Mouse (Mus musculus) hindbrain, embryonic 14.5 days (tissue): ENCODE results near the gene Gata3. TPM values are rescaled to one million over a fixed set of nuclear protein-coding genes. Genes with fewer than 3 reads are reported as not detected.

ENCODE experiments used
- ATAC-seq: fragments of 200-750 bp; cut with Nextera tagmentation; 2 replicates; pipeline ENCODE4 v1.8.0; 2017; ENCODE audit warnings: moderate number of reproducible peaks, mild to moderate bottlenecking, moderate TSS enrichment, moderate library complexity; ENCODE audit not compliant: low FRiP score
- DNase-seq: peaks from one replicate; pipeline ENCODE4 v3.0.0-alpha.2; 2015; ENCODE audit warnings: low spot score
- H3K27ac ChIP-seq: fragments of 300-500 bp; sonication (generic); 2 replicates; pipeline ENCODE4 v1.5.1; 2014; ENCODE audit warnings: mild to moderate bottlenecking, moderate library complexity
- H3K27me3 ChIP-seq: fragments of 300-500 bp; sonication (generic); 2 replicates; pipeline ENCODE4 v1.6.1; 2014; ENCODE audit warnings: mild to moderate bottlenecking, low read length, mixed read lengths; ENCODE audit not compliant: control insufficient read depth, insufficient read depth
- H3K36me3 ChIP-seq: fragments of 300-500 bp; sonication (generic); replicated peaks from 2 replicates; pipeline ENCODE4 v1.6.1; 2014; ENCODE audit not compliant: control insufficient read depth, insufficient read depth
- H3K4me1 ChIP-seq: fragments of 300-500 bp; sonication (generic); replicated peaks from 2 replicates; pipeline ENCODE4 v1.6.1; 2014; ENCODE audit warnings: antibody characterized with exemption, low read length, mixed read lengths; ENCODE audit not compliant: control insufficient read depth, insufficient read depth
- H3K4me2 ChIP-seq: fragments of 300-500 bp; sonication (generic); replicated peaks from 2 replicates; pipeline ENCODE4 v1.6.1; 2014; ENCODE audit warnings: mild to moderate bottlenecking, moderate library complexity
- H3K4me3 ChIP-seq: fragments of 300-500 bp; sonication (generic); replicated peaks from 2 replicates; pipeline ENCODE4 v1.5.1; 2014; ENCODE audit warnings: mild to moderate bottlenecking, low read length
- H3K9ac ChIP-seq: fragments of 300-500 bp; sonication (generic); 2 replicates; pipeline ENCODE4 v1.6.1; 2014
- H3K9me3 ChIP-seq: fragments of 300-500 bp; sonication (generic); 2 replicates; pipeline ENCODE4 v1.6.1; 2016; ENCODE audit warnings: low read length; ENCODE audit not compliant: control insufficient read depth
- WGBS: fragments of 180-500 bp; shearing (Covaris S2); extraction: QIAGEN DNeasy Blood & Tissue Kit; methylation state at CpG from one replicate; pipeline ENCODE4 v1.1.7; 2014; 5-methylcytosine and 5-hydroxymethylcytosine counted together
- polyA plus RNA-seq: library from polyadenylated mRNA; unstranded; fragments of >200 nt; fragmentation: Nextera tagmentation; extraction: Ambion mirVana; gene quantifications from 2 replicates; pipeline ENCODE4 v1.2.1, GENCODE M21; 2014

Gata3 gene
- polyA plus RNA-seq, 1 experiment from 2014 or later: 28.2 TPM

GRCm38 (mm10) chr2:9887636-9888035 lies 2.2 kb downstream of the Gata3 start:
- Histone ChIP-seq H3K27me3 (peaks cover 93% of the 10 kb centered on the region), H3K27ac (peak overlapping the region; percentile 78; the same call in 1 of the 2 replicates), H3K9ac (peak overlapping the region; percentile 10; the same call in 1 of the 2 replicates), H3K4me2 (peak overlapping the region; percentile 19; the same call in 1 of the 2 replicates), H3K36me3 (no peaks in the 10 kb centered on the region), H3K4me1 (no peaks in the 10 kb centered on the region; the same call in 1 of the 2 replicates), H3K9me3 (no peaks in the 10 kb centered on the region), H3K4me3 (peak overlapping the region; percentile 29)
- WGBS: under 1% methylated on average over 7 of the region's 7 CpGs
- ATAC-seq (no peak), DNase-seq (no peak)

DNA sequence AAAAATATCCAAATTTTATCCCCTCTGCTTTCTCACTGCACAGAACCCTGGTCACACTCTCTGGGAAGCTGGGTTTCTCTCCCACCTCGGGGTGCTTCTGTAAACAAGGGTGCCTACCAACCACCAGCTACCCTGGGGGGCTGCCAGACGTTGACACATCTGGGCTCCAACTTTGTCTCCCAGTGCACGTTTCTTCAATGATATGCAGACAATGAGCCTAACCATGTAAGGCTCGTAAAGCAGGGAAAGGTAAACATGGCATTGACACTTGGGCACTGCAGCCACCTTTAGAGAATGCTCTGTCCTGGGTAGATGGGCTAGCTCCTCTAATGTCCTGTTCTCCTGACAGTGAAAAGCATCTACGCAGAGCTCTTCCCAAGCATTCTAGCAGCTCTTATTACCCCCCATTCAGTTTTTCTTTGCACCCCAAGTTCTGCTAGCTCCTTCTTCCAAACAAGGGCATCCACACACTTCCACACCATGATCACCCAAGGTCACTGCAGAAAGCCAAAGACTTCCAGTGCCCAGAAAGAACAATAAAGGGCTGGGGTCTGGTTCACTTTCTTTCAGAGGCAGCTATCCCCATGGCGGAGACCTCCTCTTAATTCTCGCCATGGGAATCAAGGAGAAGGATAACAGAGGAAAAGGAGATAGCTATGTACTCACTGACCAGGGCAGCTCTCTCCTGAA lies 2.8 kb downstream of the Gata3 start:
- no peak for ATAC-seq
- Histone ChIP-seq H3K9ac (peak overlapping the region; percentile 10), H3K36me3 (no peaks in the 10 kb centered on the region), H3K27me3 (peaks cover 92% of the 10 kb centered on the region), H3K9me3 (no peaks in the 10 kb centered on the region), H3K4me2 (peak overlapping the region; percentile 53), H3K27ac (peak overlapping the region; percentile 78), H3K4me1 (no peaks in the 10 kb centered on the region; the same call in 1 of the 2 replicates), H3K4me3 (peak overlapping the region; percentile 29)
- no peak for DNase-seq
- WGBS: under 1% methylated on average over 7 of the region's 7 CpGs

GRCm38 (mm10) chr2:9886031-9886430 lies 3.8 kb downstream of the Gata3 start:
- Histone ChIP-seq H3K4me1 (peaks cover 3% of the 10 kb centered on the region; the same call in 1 of the 2 replicates), H3K9ac (peak overlapping the region; percentile 51), H3K27ac (peak overlapping the region; percentile 78), H3K27me3 (peaks cover 93% of the 10 kb centered on the region), H3K36me3 (no peaks in the 10 kb centered on the region), H3K9me3 (no peaks in the 10 kb centered on the region), H3K4me3 (peak overlapping the region; percentile 29), H3K4me2 (peak overlapping the region; percentile 53)
- no peak for DNase-seq
- ATAC-seq: no peak
- 10% methylated on average over 3 of the region's 3 CpGs for WGBS

- H3K36me3 ChIP-seq: no peaks in the 10 kb centered on the region
- H3K27me3 ChIP-seq: peaks cover 93% of the 10 kb centered on the region
- 4% methylated on average over 14 of the region's 14 CpGs for WGBS
- ATAC-seq (no peak), DNase-seq (no peak)
- peak overlapping the region; percentile 51 for H3K9ac ChIP-seq
- peaks cover 3% of the 10 kb centered on the region; the same call in 1 of the 2 replicates for H3K4me1 ChIP-seq
- H3K9me3 ChIP-seq: no peaks in the 10 kb centered on the region
- H3K27ac ChIP-seq: peak overlapping the region; percentile 78
- H3K4me3 ChIP-seq: peak overlapping the region; percentile 29
- peak overlapping the region; percentile 53 for H3K4me2 ChIP-seq
Observed at GRCm38 (mm10) chr2:9885217-9885770, 4.5 kb downstream of the Gata3 start.

GRCm38 (mm10) chr2:9884533-9885216 lies 5.2 kb downstream of the Gata3 start:
- H3K27me3 ChIP-seq: peaks cover 93% of the 10 kb centered on the region
- H3K9ac ChIP-seq: peak overlapping the region; percentile 51
- no peak for DNase-seq
- no peaks in the 10 kb centered on the region for H3K36me3 ChIP-seq
- H3K27ac ChIP-seq: peak overlapping the region; percentile 78
- peak overlapping the region; percentile 53 for H3K4me2 ChIP-seq
- H3K9me3 ChIP-seq: no peaks in the 10 kb centered on the region
- peaks cover 3% of the 10 kb centered on the region; the same call in 1 of the 2 replicates for H3K4me1 ChIP-seq
- peak overlapping the region; percentile 29 for H3K4me3 ChIP-seq
- WGBS: under 1% methylated on average over 15 of the region's 15 CpGs
- no peak for ATAC-seq

- DNase-seq: no peak
- WGBS: under 1% methylated on average over 27 of the region's 27 CpGs
- Histone ChIP-seq H3K36me3 (no peaks in the 10 kb centered on the region), H3K27ac (peak overlapping the region; percentile 78), H3K4me3 (peak overlapping the region; percentile 29), H3K4me2 (peak overlapping the region; percentile 53), H3K9me3 (no peaks in the 10 kb centered on the region), H3K4me1 (peaks cover 3% of the 10 kb centered on the region; the same call in 1 of the 2 replicates), H3K9ac (peak overlapping the region; percentile 51), H3K27me3 (peaks cover 93% of the 10 kb centered on the region)
- ATAC-seq: no peak
Observed at GRCm38 (mm10) chr2:9883803-9884532, 5.9 kb downstream of the Gata3 start.

- DNase-seq: no peak
- WGBS: under 1% methylated on average over 43 of the region's 43 CpGs
- peak overlapping the region; percentile 78 for H3K27ac ChIP-seq
- peak overlapping the region; percentile 51 for H3K9ac ChIP-seq
- ATAC-seq: no peak
- peaks cover 93% of the 10 kb centered on the region for H3K27me3 ChIP-seq
- peak overlapping the region; percentile 53 for H3K4me2 ChIP-seq
- peaks cover 9% of the 10 kb centered on the region for H3K4me1 ChIP-seq
- H3K4me3 ChIP-seq: peak overlapping the region; percentile 29
- H3K36me3 ChIP-seq: no peaks in the 10 kb centered on the region
- no peaks in the 10 kb centered on the region for H3K9me3 ChIP-seq
Observed at GRCm38 (mm10) chr2:9882926-9883802, 6.7 kb downstream of the Gata3 start.

GRCm38 (mm10) chr2:9882371-9882925 lies 7.4 kb downstream of the Gata3 start:
- peak overlapping the region; percentile 78 for H3K27ac ChIP-seq
- H3K4me1 ChIP-seq: peaks cover 9% of the 10 kb centered on the region
- WGBS: under 1% methylated on average over 39 of the region's 39 CpGs
- peak overlapping the region; percentile 51 for H3K9ac ChIP-seq
- H3K4me2 ChIP-seq: peak overlapping the region; percentile 53
- no peaks in the 10 kb centered on the region for H3K9me3 ChIP-seq
- no peak for DNase-seq
- no peaks in the 10 kb centered on the region for H3K36me3 ChIP-seq
- ATAC-seq: no peak
- peak overlapping the region; percentile 29 for H3K4me3 ChIP-seq
- peaks cover 90% of the 10 kb centered on the region for H3K27me3 ChIP-seq
